Mouse (Mus musculus) erythroblast, embryonic 14.5 days (primary cell): ENCODE results near the gene Snph.

Experiments
- GATA1 ChIP-seq: IDR thresholded peaks from 2 replicates; pipeline ENCODE4 v1.6.1; 2012; ENCODE audit warnings: low read length, inconsistent platforms, mixed read lengths
- TAL1 ChIP-seq: IDR thresholded peaks from 3 replicates; pipeline ENCODE4 v1.6.1; 2012; ENCODE audit warnings: low read length, inconsistent platforms, mixed read lengths

- no peak for TF ChIP-seq TAL1
- no peak for TF ChIP-seq GATA1
These were observed 22.4 kb downstream of the Snph start for GRCm38 (mm10) chr2:151609974-151610373.
